Mouse (Mus musculus) MEL (cell line): ENCODE data around the gene Gabbr1. TPM values are rescaled to one million over a fixed set of nuclear protein-coding genes. Genes with fewer than 3 reads are reported as not detected.

Experiments
- DNase-seq: peaks from one replicate; pipeline ENCODE4 v3.0.0; 2011; ENCODE audit warnings: low read depth, low spot score
- H3K27ac ChIP-seq: 2 replicates; pipeline ENCODE4 v1.5.1; 2012; ENCODE audit warnings: low read depth, mild to moderate bottlenecking, control low read depth, low read length, moderate library complexity; ENCODE audit not compliant: control insufficient read depth
- H3K27me3 ChIP-seq, 2 experiments: fragments of 150-350 bp in 1 of 2; sonication (generic) in 1 of 2; 2 replicates each; pipeline ENCODE4 v1.6.1; 2012; ENCODE audit warnings: low read length in 2 of 2, mild to moderate bottlenecking in 2 of 2, improper control_type of control experiment in 1 of 2, moderate library complexity in 1 of 2; ENCODE audit not compliant: insufficient read depth in 2 of 2, control insufficient read depth in 1 of 2
- H3K36me3 ChIP-seq, 2 experiments: 2 replicates each; pipeline ENCODE4 v1.6.1; 2012 to 2014; ENCODE audit warnings: low read length in 2 of 2, improper control_type of control experiment in 1 of 2, inconsistent platforms in 1 of 2, mild to moderate bottlenecking in 1 of 2; ENCODE audit not compliant: insufficient read depth in 2 of 2, control insufficient read depth in 1 of 2
- H3K4me1 ChIP-seq, 2 experiments: fragments of 150-350 bp in 1 of 2; sonication (generic) in 1 of 2; 2 replicates each; pipeline ENCODE4 v1.6.1; 2012; ENCODE audit warnings: low read length in 2 of 2, improper control_type of control experiment in 1 of 2, mild to moderate bottlenecking in 1 of 2; ENCODE audit not compliant: insufficient read depth in 2 of 2, control insufficient read depth in 1 of 2
- H3K4me3 ChIP-seq, 2 experiments: fragments of 150-350 bp in 1 of 2; sonication (generic) in 1 of 2; 2 replicates each; pipeline ENCODE4 v1.5.1; 2012; ENCODE audit warnings: low read depth in 2 of 2, low read length in 2 of 2, mild to moderate bottlenecking in 2 of 2, moderate library complexity in 2 of 2, control low read depth in 1 of 2, improper control_type of control experiment in 1 of 2; ENCODE audit not compliant: control insufficient read depth in 1 of 2, insufficient read depth in 1 of 2
- H3K79me2 ChIP-seq: 2 replicates; pipeline ENCODE4 v1.6.1; 2012; ENCODE audit warnings: mild to moderate bottlenecking, low read length, moderate library complexity; ENCODE audit not compliant: control insufficient read depth, poor library complexity, insufficient read depth
- H3K9ac ChIP-seq: 2 replicates; pipeline ENCODE4 v1.6.1; 2012; ENCODE audit warnings: low read depth, mild to moderate bottlenecking, control low read depth, low read length, moderate library complexity; ENCODE audit not compliant: control insufficient read depth, poor library complexity, severe bottlenecking
- H3K9me3 ChIP-seq: fragments of 150-350 bp; sonication (generic); replicated peaks from 2 replicates; pipeline ENCODE4 v1.6.1; 2012; ENCODE audit warnings: mild to moderate bottlenecking, low read length, improper control_type of control experiment, moderate library complexity; ENCODE audit not compliant: insufficient read depth
- BHLHE40 ChIP-seq: IDR thresholded peaks from 2 replicates; pipeline ENCODE4 v1.6.1; 2012; ENCODE audit warnings: low read depth, mild to moderate bottlenecking, inconsistent platforms, low read length, improper control_type of control experiment, borderline replicate concordance
- CHD1 ChIP-seq: IDR thresholded peaks from 2 replicates; pipeline ENCODE4 v1.6.1; 2012; ENCODE audit warnings: low read depth, mild to moderate bottlenecking, inconsistent platforms, low read length, improper control_type of control experiment
- CHD2 ChIP-seq: IDR thresholded peaks from 2 replicates; pipeline ENCODE4 v1.6.1; 2011; ENCODE audit warnings: low read length, improper control_type of control experiment
- CTCF ChIP-seq, 3 experiments: IDR thresholded peaks in 2 of 3; conservative IDR thresholded peaks in 1 of 3; 2 replicates each; pipeline ENCODE4 v1.5.1; 2011 to 2012; ENCODE audit warnings: low read length in 3 of 3, low read depth in 2 of 3, mild to moderate bottlenecking in 2 of 3, improper control_type of control experiment in 1 of 3, inconsistent platforms in 1 of 3, mixed read lengths in 1 of 3, moderate library complexity in 1 of 3; ENCODE audit not compliant: control insufficient read depth in 1 of 3, insufficient read depth in 1 of 3, poor library complexity in 1 of 3, severe bottlenecking in 1 of 3
- EP300 ChIP-seq, 2 experiments: IDR thresholded peaks; 2 replicates each; pipeline ENCODE4 v1.6.1; 2011; ENCODE audit warnings: improper control_type of control experiment in 2 of 2, low read length in 2 of 2, low read depth in 1 of 2, mild to moderate bottlenecking in 1 of 2
- ETS1 ChIP-seq: IDR thresholded peaks from 2 replicates; pipeline ENCODE4 v1.6.1; 2012; ENCODE audit warnings: low read depth, mild to moderate bottlenecking, inconsistent platforms, low read length, improper control_type of control experiment, moderate library complexity
- GABPA ChIP-seq: IDR thresholded peaks from 2 replicates; pipeline ENCODE4 v1.6.1; 2012; ENCODE audit warnings: low read depth, mild to moderate bottlenecking, inconsistent platforms, low read length, improper control_type of control experiment, moderate library complexity
- HCFC1 ChIP-seq: IDR thresholded peaks from 2 replicates; pipeline ENCODE4 v1.6.1; 2012; ENCODE audit warnings: low read depth, mild to moderate bottlenecking, inconsistent platforms, low read length, improper control_type of control experiment, moderate library complexity
- KAT2A ChIP-seq: conservative IDR thresholded peaks from 2 replicates; pipeline ENCODE4 v1.6.1; 2012; ENCODE audit warnings: low read depth, low read length, improper control_type of control experiment, inconsistent platforms
- MAX ChIP-seq: IDR thresholded peaks from 2 replicates; pipeline ENCODE4 v1.6.1; 2011; ENCODE audit warnings: low read length, improper control_type of control experiment
- MAZ ChIP-seq: IDR thresholded peaks from 2 replicates; pipeline ENCODE4 v1.6.1; 2012; ENCODE audit warnings: low read depth, mild to moderate bottlenecking, inconsistent platforms, low read length, improper control_type of control experiment
- MYC ChIP-seq: IDR thresholded peaks from 2 replicates; pipeline ENCODE4 v1.6.1; 2011; ENCODE audit warnings: low read depth, mild to moderate bottlenecking, low read length, improper control_type of control experiment, moderate library complexity
- NELFE ChIP-seq: IDR thresholded peaks from 2 replicates; pipeline ENCODE4 v1.6.1; 2011; ENCODE audit warnings: low read depth, low read length, improper control_type of control experiment
- NRF1 ChIP-seq: IDR thresholded peaks from 2 replicates; pipeline ENCODE4 v1.6.1; 2014; ENCODE audit warnings: low read depth, mild to moderate bottlenecking, inconsistent platforms, low read length, improper control_type of control experiment, moderate library complexity; ENCODE audit not compliant: poor library complexity, insufficient read depth, severe bottlenecking
- POLR2AphosphoS2 ChIP-seq: IDR thresholded peaks from 2 replicates; pipeline ENCODE4 v1.6.1; 2011; ENCODE audit warnings: low read length, improper control_type of control experiment
- RAD21 ChIP-seq: IDR thresholded peaks from 2 replicates; pipeline ENCODE4 v1.6.1; 2011; ENCODE audit warnings: mild to moderate bottlenecking, low read depth, low read length, improper control_type of control experiment
- RCOR1 ChIP-seq: IDR thresholded peaks from 2 replicates; pipeline ENCODE4 v1.6.1; 2012; ENCODE audit warnings: low read depth, mild to moderate bottlenecking, inconsistent platforms, low read length, improper control_type of control experiment
- SIN3A ChIP-seq: IDR thresholded peaks from 2 replicates; pipeline ENCODE4 v1.6.1; 2012; ENCODE audit warnings: low read length, improper control_type of control experiment, inconsistent platforms
- SMC3 ChIP-seq: IDR thresholded peaks from 2 replicates; pipeline ENCODE4 v1.6.1; 2011; ENCODE audit warnings: low read depth, low read length, improper control_type of control experiment
- TAL1 ChIP-seq: IDR thresholded peaks from 2 replicates; pipeline ENCODE4 v1.6.1; 2012; ENCODE audit warnings: mild to moderate bottlenecking, inconsistent platforms, low read length, moderate library complexity, mixed read lengths
- TBP ChIP-seq: IDR thresholded peaks from 2 replicates; pipeline ENCODE4 v1.8.0; 2011; ENCODE audit warnings: low read depth, low read length, improper control_type of control experiment
- TCF12 ChIP-seq: IDR thresholded peaks from 2 replicates; pipeline ENCODE4 v1.6.1; 2014; ENCODE audit warnings: low read depth, mild to moderate bottlenecking, inconsistent platforms, low read length, improper control_type of control experiment, moderate library complexity
- USF2 ChIP-seq, 2 experiments: IDR thresholded peaks; 2 replicates each; pipeline ENCODE4 v1.6.1; 2011 to 2012; ENCODE audit warnings: improper control_type of control experiment in 2 of 2, low read length in 2 of 2, borderline replicate concordance in 1 of 2, inconsistent platforms in 1 of 2, low read depth in 1 of 2, mild to moderate bottlenecking in 1 of 2; ENCODE audit not compliant: insufficient read depth in 1 of 2
- ZC3H11A ChIP-seq: IDR thresholded peaks from 2 replicates; pipeline ENCODE4 v1.6.1; 2012; ENCODE audit warnings: low read depth, mild to moderate bottlenecking, inconsistent platforms, low read length, improper control_type of control experiment
- ZKSCAN1 ChIP-seq: IDR thresholded peaks from 2 replicates; pipeline ENCODE4 v1.6.1; 2012; ENCODE audit warnings: low read depth, mild to moderate bottlenecking, inconsistent platforms, low read length, improper control_type of control experiment, moderate library complexity
- ZMIZ1 ChIP-seq: IDR thresholded peaks from 2 replicates; pipeline ENCODE4 v1.6.1; 2012; ENCODE audit warnings: low read depth, mild to moderate bottlenecking, inconsistent platforms, low read length, improper control_type of control experiment, moderate library complexity
- polyA plus RNA-seq, 2 experiments: library from polyadenylated mRNA; stranded (reverse) in 1 of 2; unstranded in 1 of 2; fragments of >175 nt in 1 of 2; fragments of >200 nt in 1 of 2; gene quantifications; 2 replicates each; pipeline versions ENCODE4 v1.2.1 to v1.2.4; 2012; ENCODE audit warnings: low replicate concordance in 2 of 2, low read depth in 1 of 2; ENCODE audit not compliant: insufficient read length in 2 of 2, insufficient read depth in 1 of 2, missing spikeins in 1 of 2
- total RNA-seq: library from RNA; depleted of rRNA; stranded (reverse); fragments of 300-350 nt; gene quantifications from 2 replicates; pipeline ENCODE4 v1.2.3, GENCODE M21; 2012

Gene Gabbr1
- total and polyA plus RNA-seq, 3 experiments: 2.2 to 14.6 TPM; not detected in 1

DNA sequence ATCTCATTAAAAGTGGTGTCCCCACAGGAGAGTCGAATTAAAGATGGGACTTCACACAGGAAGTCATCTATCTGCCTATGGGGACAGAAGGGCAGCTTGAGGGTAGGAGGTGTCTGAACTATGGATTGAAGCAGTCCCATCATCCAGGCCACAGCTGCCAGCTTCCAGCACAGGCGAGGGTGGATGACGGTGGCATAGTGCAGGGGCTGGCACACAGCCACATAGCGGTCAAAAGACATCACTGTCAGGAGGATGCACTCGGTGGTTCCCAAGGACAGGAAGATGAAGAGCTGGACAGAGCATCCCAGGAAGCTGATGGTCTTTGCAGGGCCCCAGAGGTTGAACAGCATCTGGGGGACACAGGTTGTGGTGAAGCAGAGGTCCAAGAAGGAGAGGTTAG lies 47.5 kb downstream of the Gabbr1 start:
- TF ChIP-seq CTCF (IDR thresholded peaks at IDR 0.05 in 2 of 3, conservative IDR thresholded peaks at IDR 0.05 in 1 of 3; ENCODE audit: control insufficient read depth in 1 of 3, insufficient read depth in 1 of 3, low read depth in 2 of 3, low read length in 3 of 3, poor library complexity in 1 of 3, severe bottlenecking in 1 of 3) (no peak), ETS1 (no peak), KAT2A (no peak), ZKSCAN1 (no peak), ZMIZ1 (no peak), GABPA (no peak), RCOR1 (no peak), HCFC1 (no peak), USF2 (IDR thresholded peaks at IDR 0.05; ENCODE audit: borderline replicate concordance in 1 of 2, insufficient read depth in 1 of 2, low read depth in 1 of 2, low read length in 2 of 2) (no peak), SMC3 (no peak), CHD1 (no peak), BHLHE40 (no peak), POLR2AphosphoS2 (no peak), MAX (no peak), TCF12 (no peak), CHD2 (no peak), ZC3H11A (no peak), TAL1 (no peak)
- no peak overlapping the region for H3K9ac ChIP-seq
- H3K36me3 ChIP-seq: no peaks in the 10 kb centered on the region
- H3K79me2 ChIP-seq: no peaks in the 10 kb centered on the region
- DNase-seq: no peak
- no peak overlapping the region for H3K27ac ChIP-seq
- no peaks in the 10 kb centered on the region for H3K9me3 ChIP-seq
- H3K27me3 ChIP-seq: no peaks in the 10 kb centered on the region
- no peak overlapping the region for H3K4me3 ChIP-seq
- H3K4me1 ChIP-seq: no peaks in the 10 kb centered on the region

DNA sequence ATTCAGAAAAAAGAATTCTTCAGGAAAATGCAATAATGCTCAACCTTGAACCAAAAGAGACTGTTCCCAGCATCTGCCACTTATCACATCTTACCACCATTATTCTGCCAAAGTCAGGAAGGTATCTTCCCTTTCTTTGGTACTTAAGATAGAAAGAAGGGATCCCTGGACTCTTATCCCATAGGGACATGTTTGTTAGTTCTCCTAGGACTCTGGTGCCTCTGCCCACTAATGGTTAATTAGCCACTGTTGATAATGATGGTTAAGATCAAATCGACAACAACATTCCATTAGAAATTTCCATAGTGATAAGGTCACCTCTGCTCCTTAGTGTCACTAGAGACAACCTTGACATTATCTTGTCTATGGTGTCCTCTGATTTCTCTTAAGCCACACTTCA lies 52.4 kb downstream of the Gabbr1 start, which contains the start of gene Olfr91:
TSS of gene Olfr91 (minus strand) at position 101 of the 400 bp plus-strand sequence.
- Histone ChIP-seq H3K4me1 (no peaks in the 10 kb centered on the region), H3K9ac (no peak within 1 kb of the TSS), H3K4me3 (no peak within 1 kb of the TSS), H3K27me3 (no peaks in the 10 kb centered on the region), H3K36me3 (no peaks in the 10 kb centered on the region), H3K27ac (no peak within 1 kb of the TSS), H3K9me3 (no peaks in the 10 kb centered on the region), H3K79me2 (no peaks in the 10 kb centered on the region)
- DNase-seq: no peak
- TF ChIP-seq EP300 (IDR thresholded peaks at IDR 0.05; ENCODE audit: low read depth in 1 of 2, low read length in 2 of 2): no peak
- no peak for TF ChIP-seq TBP
- no peak for TF ChIP-seq NELFE
- TF ChIP-seq ZKSCAN1: no peak
- TF ChIP-seq MAX: no peak
- TF ChIP-seq NRF1: no peak
- no peak for TF ChIP-seq MAZ
- TF ChIP-seq RAD21: no peak
- no peak for TF ChIP-seq MYC
- no peak for TF ChIP-seq GABPA
- TF ChIP-seq SMC3: no peak
- TF ChIP-seq SIN3A: no peak
